Mouse (Mus musculus) layer of hippocampus, adult 11-12 months (tissue): ENCODE data around the gene Pnldc1.

ENCODE experiments used
- DNase-seq: peaks from one replicate; pipeline ENCODE4 v3.0.0; 2022; ENCODE audit warnings: low spot score

Gene Pnldc1

DNA sequence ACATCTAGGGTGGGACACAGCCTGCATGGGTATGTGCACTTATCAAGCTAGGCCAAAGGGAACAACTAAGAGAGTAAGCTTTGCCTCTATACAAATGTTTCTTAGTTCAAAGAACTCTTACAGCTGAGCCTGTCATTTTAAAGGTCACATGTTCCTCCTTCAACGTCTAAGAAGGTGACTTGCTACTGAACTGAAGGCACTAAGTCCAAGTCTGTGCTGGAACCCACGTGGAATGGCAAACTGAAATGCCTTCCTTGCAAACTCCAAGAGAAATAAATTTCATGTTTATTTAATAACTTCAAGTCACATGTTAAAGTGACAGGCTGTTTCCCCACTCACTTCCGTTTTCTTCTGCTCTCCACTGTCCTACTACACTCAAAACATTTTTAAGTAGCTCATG lies 52.6 kb downstream of the Pnldc1 start:
- DNase-seq, result no peak

DNA sequence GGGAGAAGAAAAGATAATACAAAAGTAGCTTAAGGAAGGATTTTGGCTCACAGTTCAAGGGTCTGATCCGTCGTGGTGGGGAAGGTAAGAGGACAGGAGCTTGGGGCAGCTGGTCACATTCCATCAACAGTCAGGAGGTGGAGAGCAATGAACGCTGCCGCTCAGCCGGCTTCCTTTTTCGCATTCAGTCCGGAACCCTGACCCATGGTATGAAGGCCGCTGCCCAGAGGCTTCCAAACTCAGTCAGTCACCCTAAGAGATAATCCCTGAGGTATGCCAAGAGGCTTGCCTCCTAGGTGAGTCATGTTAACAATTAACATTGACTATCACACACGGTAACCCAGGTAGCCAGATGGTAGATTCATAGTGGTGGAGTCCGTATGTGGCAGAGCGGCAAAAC lies 55.6 kb downstream of the Pnldc1 start:
- DNase-seq, result no peak

DNA sequence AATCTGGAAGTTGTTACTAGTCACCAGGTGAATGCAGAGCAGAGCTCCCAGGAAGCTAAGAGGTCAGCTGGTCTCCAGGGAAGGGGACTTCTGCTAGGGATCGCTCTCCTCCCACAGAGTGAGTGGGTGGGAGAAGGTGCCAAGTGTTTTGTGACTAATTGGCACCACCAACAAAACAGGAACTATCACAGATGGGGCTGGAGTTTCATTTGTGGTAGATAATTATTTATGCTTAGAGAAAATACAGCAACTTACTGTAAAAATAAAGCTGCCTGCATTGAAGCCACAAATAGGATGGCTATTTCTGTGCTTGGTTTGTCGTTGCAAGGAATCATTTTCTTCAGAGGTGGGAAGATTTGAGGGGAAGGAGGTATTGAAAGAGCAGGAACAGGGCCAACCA lies 56.2 kb downstream of the Pnldc1 start:
- DNase-seq, result peak; percentile 44

DNA sequence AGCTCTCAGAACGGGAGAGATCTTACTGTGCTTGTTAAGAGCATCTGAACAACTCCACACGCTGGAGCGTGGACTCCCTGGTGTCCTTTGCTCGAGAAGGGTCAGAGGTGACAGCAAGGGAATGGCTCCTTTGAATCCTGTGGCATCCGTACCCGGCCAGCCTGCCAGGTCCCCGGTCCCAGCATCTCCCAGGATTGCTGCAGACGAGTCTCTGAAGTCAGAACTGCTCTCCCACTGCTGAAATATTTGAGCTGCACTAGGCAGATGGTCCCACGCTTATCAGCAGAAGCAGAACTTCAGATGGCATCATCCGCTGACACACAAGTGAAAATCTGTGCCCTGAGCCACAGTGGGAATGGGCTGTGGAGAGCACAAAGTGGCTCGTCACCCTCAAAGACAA lies 58.3 kb downstream of the Pnldc1 start:
- DNase-seq, result peak; percentile 66

DNA sequence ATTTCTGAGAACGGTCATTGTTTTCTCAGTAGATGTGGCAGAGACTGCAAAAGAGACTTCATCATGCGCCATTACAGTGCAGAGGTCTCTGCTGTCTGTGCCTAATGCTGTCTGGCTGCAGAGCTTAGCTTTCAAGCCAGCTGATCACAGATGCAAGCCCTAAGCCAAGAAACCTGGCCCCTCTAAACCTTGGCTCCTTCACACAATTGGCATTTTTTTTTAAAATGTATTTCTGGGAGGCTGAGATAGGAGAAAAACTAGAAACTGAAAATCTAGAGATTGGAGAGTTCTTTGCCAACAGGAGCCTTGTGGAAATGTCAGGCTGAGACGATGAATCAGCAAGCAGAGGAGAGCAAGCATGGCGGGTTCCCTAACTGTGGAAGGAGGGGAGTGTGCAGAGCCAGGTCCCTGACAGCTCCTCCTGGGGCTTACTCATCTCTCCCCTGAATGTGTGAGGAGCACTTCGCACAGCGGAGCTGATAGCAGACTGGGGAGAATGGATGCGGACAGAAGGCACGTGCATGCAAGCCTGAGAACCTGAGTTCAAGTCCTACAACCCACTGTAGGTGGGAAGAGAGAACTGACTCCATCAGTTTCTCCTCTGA lies 60.1 kb downstream of the Pnldc1 start:
- DNase-seq, result peak; percentile 40

DNA sequence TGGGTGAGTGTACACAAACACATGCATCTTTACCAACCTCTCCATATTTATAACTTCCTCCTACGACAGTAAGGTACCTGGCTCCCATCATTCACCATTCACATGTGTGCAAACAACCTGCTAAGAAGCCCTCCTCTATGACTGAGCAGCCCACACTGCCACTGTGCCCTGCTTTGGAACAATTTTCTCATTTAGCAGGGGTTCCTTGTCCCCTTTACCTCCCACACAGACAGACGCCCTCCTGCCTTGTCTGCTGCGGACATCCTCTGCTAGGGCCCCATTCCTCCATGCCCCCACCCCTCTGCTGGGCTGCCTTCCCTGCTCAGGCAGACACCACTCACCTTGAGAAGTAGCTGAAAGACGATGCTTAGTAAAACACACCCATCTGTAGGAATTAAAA lies 62.3 kb downstream of the Pnldc1 start:
- no peak for DNase-seq

DNA sequence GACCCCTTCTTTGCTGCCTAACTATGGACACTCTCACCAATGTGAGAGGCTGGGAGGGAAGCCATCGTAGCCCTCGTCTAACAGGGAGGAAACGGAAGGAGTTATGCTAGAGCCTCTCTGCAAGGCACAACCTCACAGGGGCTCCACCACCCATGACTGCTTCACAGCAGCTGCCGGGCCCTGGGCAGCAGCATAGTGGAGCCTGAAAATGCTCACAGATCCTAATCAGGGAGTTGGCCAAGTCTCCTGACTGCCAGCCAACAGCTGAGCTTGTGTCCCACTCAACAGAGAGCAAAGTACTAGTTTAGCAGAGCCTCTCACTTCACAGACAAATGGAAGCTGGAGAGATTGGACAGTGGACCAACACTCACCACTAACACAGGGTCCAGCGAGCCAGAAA lies 63.6 kb downstream of the Pnldc1 start:
- DNase-seq, result peak; percentile 52

DNA sequence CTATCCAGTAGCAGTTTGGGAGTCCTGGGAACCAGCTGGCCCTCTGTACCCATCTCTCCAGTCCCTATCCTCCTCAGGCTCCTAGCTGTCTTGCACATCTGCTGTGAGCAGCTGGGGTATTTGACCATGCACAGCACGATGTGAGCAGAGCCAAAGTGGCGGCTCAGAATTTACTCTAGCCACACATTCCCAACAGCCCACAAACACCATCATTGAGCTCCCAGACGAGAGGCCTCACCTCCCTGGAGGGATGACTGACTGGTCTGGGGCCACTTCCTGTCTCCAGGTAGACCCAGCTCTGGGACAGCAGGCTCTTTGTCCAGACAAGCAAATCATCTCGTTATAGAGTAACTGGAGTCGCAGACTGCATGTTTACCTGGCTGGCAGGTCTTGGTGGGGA lies 64.2 kb downstream of the Pnldc1 start:
- no peak for DNase-seq

DNA sequence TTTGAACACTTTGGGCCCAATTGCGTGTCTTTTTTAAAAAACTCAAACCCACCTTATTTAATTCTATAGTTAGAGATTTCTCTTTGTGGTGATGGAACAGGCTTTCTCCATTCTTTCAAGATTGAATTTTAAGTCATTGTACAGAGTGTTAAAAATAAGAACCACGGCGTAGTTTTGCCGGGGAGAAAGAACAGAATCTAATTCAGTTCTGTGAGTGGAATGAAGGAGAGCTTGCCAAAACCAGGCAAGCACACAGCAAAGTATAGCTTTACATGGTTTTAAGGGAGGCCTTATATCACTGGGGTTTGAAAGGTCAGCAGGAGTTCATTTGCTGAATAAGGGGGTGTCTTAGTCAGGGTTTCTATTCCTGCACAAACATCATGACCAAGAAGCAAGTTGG lies 65.5 kb downstream of the Pnldc1 start:
- DNase-seq, result no peak

DNA sequence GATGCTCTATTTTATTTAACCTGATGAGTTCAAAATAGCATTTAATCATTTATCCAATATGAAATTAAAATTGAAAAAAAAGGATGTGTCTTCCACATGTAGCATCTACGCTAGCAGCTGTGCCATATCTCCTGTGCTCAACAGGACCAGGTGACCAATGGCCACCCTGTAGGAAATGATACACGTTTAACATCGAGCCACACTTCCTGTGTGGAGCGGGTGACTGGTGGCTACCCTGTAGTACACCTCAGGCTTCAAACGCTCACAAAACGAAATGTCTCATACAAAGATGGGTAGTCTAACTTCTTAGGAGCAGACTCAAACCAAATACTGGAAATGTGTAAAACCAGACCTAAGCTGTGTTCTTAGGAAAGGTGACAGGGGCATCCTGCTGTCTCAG lies 66.2 kb downstream of the Pnldc1 start:
- DNase-seq, result no peak

DNA sequence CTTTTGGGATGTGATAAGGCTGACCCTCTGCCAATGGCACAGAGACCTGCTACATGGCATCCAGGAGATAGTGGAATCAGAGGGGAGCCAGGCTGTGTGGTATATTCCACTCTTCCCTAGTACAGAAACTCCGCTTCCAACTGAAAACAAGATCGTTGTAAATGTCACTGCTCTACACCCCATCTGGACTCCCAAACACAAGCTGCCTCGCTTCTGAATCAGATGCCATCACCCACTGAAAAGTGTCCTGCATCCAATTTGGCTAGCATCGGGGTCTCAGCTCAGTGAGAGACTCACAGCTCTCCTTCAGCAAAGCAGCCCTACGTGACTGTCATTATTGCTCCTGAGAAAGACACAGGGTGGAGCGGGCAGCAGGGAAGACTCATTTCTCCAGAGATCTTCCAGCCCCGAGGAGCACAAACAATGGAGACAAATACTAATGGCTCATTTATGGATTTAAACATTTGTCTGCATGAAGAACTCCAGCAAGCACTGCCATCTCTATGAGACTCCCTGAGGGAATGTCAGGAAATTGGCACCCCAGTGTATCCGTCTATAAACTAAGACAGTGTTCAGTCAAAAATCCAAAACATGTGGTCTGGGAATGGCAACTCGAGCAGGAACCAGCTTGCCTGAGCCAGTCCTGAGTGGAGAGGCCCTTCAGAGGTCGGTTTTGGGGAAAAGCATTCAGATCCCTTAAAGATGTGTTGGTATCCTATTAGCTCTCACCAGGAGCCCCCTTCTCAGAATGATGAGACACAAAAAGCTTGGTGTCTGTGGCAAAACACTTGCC lies 70.4 kb downstream of the Pnldc1 start:
- DNase-seq, result peak; percentile 77
